Mouse (Mus musculus): ENCODE measurements around the gene Rheb. TPM values are rescaled to one million over a fixed set of nuclear protein-coding genes. Genes with fewer than 3 reads are reported as not detected.
A peak's percentile ranks its signal among the peaks of the same experiment; 100 is the strongest.

Rheb gene
- 181 and 183 TPM in 2 replicates for polyA plus RNA-seq (2016; fragmentation: Nextera tagmentation; extraction: Ambion mirVana)

- Histone ChIP-seq H3K4me1 (peaks cover 20% of the 10 kb centered on the region), H3K9ac (peak within 1 kb of the TSS; percentile 91), H3K27me3 (replicated peaks) (no peaks in the 10 kb centered on the region), H3K27ac (peak within 1 kb of the TSS; percentile 95), H3K9me3 (no peaks in the 10 kb centered on the region), H3K4me2 (replicated peaks) (peak within 1 kb of the TSS; percentile 88), H3K4me3 (peak within 1 kb of the TSS; percentile 93), H3K36me3 (no peaks in the 10 kb centered on the region)
- ATAC-seq (ENCODE audit: low FRiP score, low read depth) = peak; percentile 98
- WGBS = under 1% methylated on average over 92 of the region's 92 CpGs
These were observed at the start of gene Rheb for GRCm38 (mm10) chr5:24842274-24843102. Gene Rheb, minus strand, starts transcription at chr5:24842624.

- Histone ChIP-seq H3K4me3 (no peak overlapping the region), H3K27me3 (replicated peaks) (no peaks in the 10 kb centered on the region), H3K36me3 (peaks cover 31% of the 10 kb centered on the region), H3K27ac (no peak overlapping the region), H3K9ac (no peak overlapping the region), H3K9me3 (no peaks in the 10 kb centered on the region), H3K4me1 (no peaks in the 10 kb centered on the region), H3K4me2 (replicated peaks) (no peak overlapping the region)
- WGBS = 62% methylated on average over 9 of the region's 9 CpGs
- ATAC-seq (ENCODE audit: low FRiP score, low read depth) = no peak
These were observed 47.4 kb upstream of the Rheb start for GRCm38 (mm10) chr5:24889860-24890259.

GRCm38 (mm10) chr5:24888874-24889591 lies 46.6 kb upstream of the Rheb start:
- Histone ChIP-seq H3K9ac (no peak overlapping the region), H3K27ac (no peak overlapping the region), H3K27me3 (replicated peaks) (no peaks in the 10 kb centered on the region), H3K36me3 (peaks cover 35% of the 10 kb centered on the region), H3K9me3 (no peaks in the 10 kb centered on the region), H3K4me3 (no peak overlapping the region), H3K4me2 (replicated peaks) (no peak overlapping the region), H3K4me1 (no peaks in the 10 kb centered on the region)
- no peak for ATAC-seq (ENCODE audit: low FRiP score, low read depth)
- WGBS = 89% methylated on average over 11 of the region's 11 CpGs

GRCm38 (mm10) chr5:24887271-24887670 lies 44.8 kb upstream of the Rheb start:
- Histone ChIP-seq H3K4me1 (no peaks in the 10 kb centered on the region), H3K27ac (no peak overlapping the region), H3K9ac (no peak overlapping the region), H3K27me3 (replicated peaks) (no peaks in the 10 kb centered on the region), H3K36me3 (peaks cover 35% of the 10 kb centered on the region), H3K4me2 (replicated peaks) (no peak overlapping the region), H3K4me3 (no peak overlapping the region), H3K9me3 (no peaks in the 10 kb centered on the region)
- ATAC-seq (ENCODE audit: low FRiP score, low read depth) = no peak
- 91% methylated on average over 8 of the region's 8 CpGs for WGBS

- Histone ChIP-seq H3K4me2 (replicated peaks) (no peak overlapping the region), H3K27me3 (replicated peaks) (no peaks in the 10 kb centered on the region), H3K4me1 (no peaks in the 10 kb centered on the region), H3K36me3 (peaks cover 44% of the 10 kb centered on the region), H3K4me3 (no peak overlapping the region), H3K9me3 (no peaks in the 10 kb centered on the region), H3K9ac (no peak overlapping the region), H3K27ac (no peak overlapping the region)
- 81% methylated on average over 4 of the region's 4 CpGs for WGBS
- ATAC-seq (ENCODE audit: low FRiP score, low read depth) = no peak
These were observed 36.3 kb upstream of the Rheb start for GRCm38 (mm10) chr5:24878713-24879112.

GRCm38 (mm10) chr5:24877836-24878624 lies 35.6 kb upstream of the Rheb start:
- no peak overlapping the region for H3K27ac ChIP-seq
- H3K4me3 ChIP-seq = no peak overlapping the region
- H3K36me3 ChIP-seq = peaks cover 48% of the 10 kb centered on the region
- 74% methylated on average over 11 of the region's 11 CpGs for WGBS
- ATAC-seq (ENCODE audit: low FRiP score, low read depth) = no peak
- H3K9ac ChIP-seq = no peak overlapping the region
- no peaks in the 10 kb centered on the region for H3K27me3 ChIP-seq (replicated peaks)
- no peaks in the 10 kb centered on the region for H3K9me3 ChIP-seq
- no peaks in the 10 kb centered on the region for H3K4me1 ChIP-seq
- no peak overlapping the region for H3K4me2 ChIP-seq (replicated peaks)

- WGBS = 93% methylated on average over 9 of the region's 9 CpGs
- Histone ChIP-seq H3K4me1 (no peaks in the 10 kb centered on the region), H3K9ac (no peak overlapping the region), H3K4me3 (no peak overlapping the region), H3K4me2 (replicated peaks) (no peak overlapping the region), H3K9me3 (no peaks in the 10 kb centered on the region), H3K27me3 (replicated peaks) (no peaks in the 10 kb centered on the region), H3K27ac (no peak overlapping the region), H3K36me3 (peaks cover 48% of the 10 kb centered on the region)
- ATAC-seq (ENCODE audit: low FRiP score, low read depth) = no peak
These were observed 34.2 kb upstream of the Rheb start for GRCm38 (mm10) chr5:24876653-24877052.

GRCm38 (mm10) chr5:24874111-24874510 lies 31.7 kb upstream of the Rheb start:
- 82% methylated on average over 4 of the region's 4 CpGs for WGBS
- H3K27ac ChIP-seq = no peak overlapping the region
- H3K9ac ChIP-seq = no peak overlapping the region
- no peaks in the 10 kb centered on the region for H3K9me3 ChIP-seq
- no peak overlapping the region for H3K4me3 ChIP-seq
- H3K36me3 ChIP-seq = peaks cover 37% of the 10 kb centered on the region
- no peak for ATAC-seq (ENCODE audit: low FRiP score, low read depth)
- H3K27me3 ChIP-seq (replicated peaks) = no peaks in the 10 kb centered on the region
- H3K4me1 ChIP-seq = no peaks in the 10 kb centered on the region
- H3K4me2 ChIP-seq (replicated peaks) = no peak overlapping the region

- Histone ChIP-seq H3K27me3 (replicated peaks) (no peaks in the 10 kb centered on the region), H3K9me3 (no peaks in the 10 kb centered on the region), H3K36me3 (peaks cover 34% of the 10 kb centered on the region), H3K4me2 (replicated peaks) (no peak overlapping the region), H3K4me3 (no peak overlapping the region), H3K9ac (no peak overlapping the region), H3K27ac (no peak overlapping the region), H3K4me1 (no peaks in the 10 kb centered on the region)
- no peak for ATAC-seq (ENCODE audit: low FRiP score, low read depth)
- WGBS = 77% methylated on average over 6 of the region's 6 CpGs
These were observed 30.8 kb upstream of the Rheb start for GRCm38 (mm10) chr5:24873221-24873620.

- no peaks in the 10 kb centered on the region for H3K4me1 ChIP-seq
- H3K4me2 ChIP-seq (replicated peaks) = no peak overlapping the region
- no peaks in the 10 kb centered on the region for H3K9me3 ChIP-seq
- no peak overlapping the region for H3K4me3 ChIP-seq
- 88% methylated on average over 12 of the region's 12 CpGs for WGBS
- peaks cover 41% of the 10 kb centered on the region for H3K36me3 ChIP-seq
- ATAC-seq (ENCODE audit: low FRiP score, low read depth) = no peak
- no peaks in the 10 kb centered on the region for H3K27me3 ChIP-seq (replicated peaks)
- no peak overlapping the region for H3K27ac ChIP-seq
- H3K9ac ChIP-seq = no peak overlapping the region
These were observed 28.9 kb upstream of the Rheb start for GRCm38 (mm10) chr5:24871276-24871675.

- no peak overlapping the region for H3K9ac ChIP-seq
- WGBS = 77% methylated on average over 11 of the region's 11 CpGs
- no peak overlapping the region for H3K27ac ChIP-seq
- H3K27me3 ChIP-seq (replicated peaks) = no peaks in the 10 kb centered on the region
- no peak overlapping the region for H3K4me2 ChIP-seq (replicated peaks)
- H3K4me1 ChIP-seq = no peaks in the 10 kb centered on the region
- no peaks in the 10 kb centered on the region for H3K9me3 ChIP-seq
- H3K4me3 ChIP-seq = no peak overlapping the region
- ATAC-seq (ENCODE audit: low FRiP score, low read depth) = no peak
- H3K36me3 ChIP-seq = peaks cover 40% of the 10 kb centered on the region
These were observed 27.4 kb upstream of the Rheb start for GRCm38 (mm10) chr5:24869796-24870289.

- Histone ChIP-seq H3K36me3 (peaks cover 43% of the 10 kb centered on the region), H3K27me3 (replicated peaks) (no peaks in the 10 kb centered on the region), H3K27ac (no peak overlapping the region), H3K9me3 (no peaks in the 10 kb centered on the region; the same call in 1 of the 2 replicates), H3K4me1 (no peaks in the 10 kb centered on the region), H3K4me2 (replicated peaks) (no peak overlapping the region), H3K4me3 (no peak overlapping the region), H3K9ac (no peak overlapping the region)
- no peak for ATAC-seq (ENCODE audit: low FRiP score, low read depth)
- 84% methylated on average over 12 of the region's 12 CpGs for WGBS
These were observed 21.4 kb upstream of the Rheb start for GRCm38 (mm10) chr5:24863804-24864203.

Data from neural tube, embryonic 12.5 days (tissue).